In genomic region chr1:34074245-34075187, GRCm38 (mm10) we compare ENCODE assay signal across 9 mouse cellular contexts.
A peak's percentile ranks its signal among the peaks of the same experiment; 100 is the strongest.
DNase-seq lines count a peak whose midpoint lies in the region; ATAC-seq lines count a peak whose summit lies in the region.
"Had no signal": no experiment of that assay in that cellular context is flagged by ENCODE, and none has a peak within 500 bp of the region (broad histone marks: within the 10 kb centered on the region; RNA-seq: fewer than 3 reads in every experiment).

No protein-coding gene starts in this region.

- no peaks in the 10 kb centered on the region for H3K27me3 ChIP-seq in kidney, embryonic 15.5 days
- H3K27me3 ChIP-seq in neural tube, embryonic 13.5 days, result 0 out of 2 replicates have a peak, but pooled peaks cover 2% of the 10 kb centered on the region

- H3K4me2 ChIP-seq in kidney, embryonic 15.5 days, result no peak overlapping the region
- no peak overlapping the region for H3K4me2 ChIP-seq in neural tube, embryonic 13.5 days

- H3K9me3 ChIP-seq in kidney, embryonic 15.5 days (replicated peaks), result no peaks in the 10 kb centered on the region
- H3K9me3 ChIP-seq in neural tube, embryonic 13.5 days, result no peaks in the 10 kb centered on the region

- no peak for ATAC-seq in kidney, embryonic 15.5 days (replicated peaks; ENCODE audit: low FRiP score)
- ATAC-seq in neural tube, embryonic 13.5 days (ENCODE audit: low read depth), result 0 out of 2 replicates have a peak, but pooled peaks have one; percentile 32

- 39% methylated on average over 15 of the region's 15 CpGs for WGBS in kidney, embryonic 15.5 days
- WGBS in neural tube, embryonic 13.5 days, result 26% methylated on average over 15 of the region's 15 CpGs

- no peaks in the 10 kb centered on the region for H3K36me3 ChIP-seq in kidney, embryonic 15.5 days
- H3K36me3 ChIP-seq in neural tube, embryonic 13.5 days, result no peaks in the 10 kb centered on the region

- H3K4me1 ChIP-seq in kidney, embryonic 15.5 days, result peaks cover 40% of the 10 kb centered on the region
- H3K4me1 ChIP-seq in neural tube, embryonic 13.5 days (replicated peaks), result peaks cover 50% of the 10 kb centered on the region

- 0 out of 2 replicates have a peak overlapping the region, but pooled peaks have one; percentile 22 for H3K27ac ChIP-seq in kidney, embryonic 15.5 days
- 0 out of 2 replicates have a peak overlapping the region, but pooled peaks have one; percentile 11 for H3K27ac ChIP-seq in neural tube, embryonic 13.5 days (replicated peaks)

- DNase-seq in kidney, postnatal 4 days, result no peak
- peak; percentile 77 for DNase-seq in ZHBTc4 (ENCODE audit: low read depth, low spot score)
- peak; percentile 40 for DNase-seq in forelimb bud, embryonic 11.5 days (ENCODE audit: low read depth, low spot score)
- DNase-seq in lung, adult 18-20 months, result no peak
- no peak for DNase-seq in cerebellum, postnatal 14 days
- DNase-seq in right cerebral cortex, postnatal 10 days (ENCODE audit: low spot score in 2 of 2), result no peak
- DNase-seq: lung, postnatal 10 days had no signal

- H3K9ac ChIP-seq in kidney, embryonic 15.5 days, result no peak overlapping the region
- 0 out of 2 replicates have a peak overlapping the region, but pooled peaks have one; percentile 22 for H3K9ac ChIP-seq in neural tube, embryonic 13.5 days

- H3K4me3 ChIP-seq in kidney, embryonic 15.5 days (replicated peaks), result no peak overlapping the region
- no peak overlapping the region for H3K4me3 ChIP-seq in neural tube, embryonic 13.5 days

Comparison
In these comparisons a context has a peak if more than half of its experiments do, and no peak if none do; other contexts are left out.
1. DNase-seq: peak in ZHBTc4 (single experiment) and forelimb bud, embryonic 11.5 days (single experiment); none in kidney, postnatal 4 days (0 of 2), lung, adult 18-20 months (0 of 2), cerebellum, postnatal 14 days (0 of 2) and right cerebral cortex, postnatal 10 days (0 of 2).